Mouse (Mus musculus): Measurements from ENCODE around the gene Megf6.

Megf6 gene

GRCm38 (mm10) chr4:154213586-154213985 is 43.1 kb downstream of the Megf6 start:
- DNase-seq (ENCODE audit: low spot score) = peak; percentile 70

- no peak for DNase-seq (ENCODE audit: low spot score)
Observed at GRCm38 (mm10) chr4:154214075-154214474, 43.5 kb downstream of the Megf6 start.

DNA sequence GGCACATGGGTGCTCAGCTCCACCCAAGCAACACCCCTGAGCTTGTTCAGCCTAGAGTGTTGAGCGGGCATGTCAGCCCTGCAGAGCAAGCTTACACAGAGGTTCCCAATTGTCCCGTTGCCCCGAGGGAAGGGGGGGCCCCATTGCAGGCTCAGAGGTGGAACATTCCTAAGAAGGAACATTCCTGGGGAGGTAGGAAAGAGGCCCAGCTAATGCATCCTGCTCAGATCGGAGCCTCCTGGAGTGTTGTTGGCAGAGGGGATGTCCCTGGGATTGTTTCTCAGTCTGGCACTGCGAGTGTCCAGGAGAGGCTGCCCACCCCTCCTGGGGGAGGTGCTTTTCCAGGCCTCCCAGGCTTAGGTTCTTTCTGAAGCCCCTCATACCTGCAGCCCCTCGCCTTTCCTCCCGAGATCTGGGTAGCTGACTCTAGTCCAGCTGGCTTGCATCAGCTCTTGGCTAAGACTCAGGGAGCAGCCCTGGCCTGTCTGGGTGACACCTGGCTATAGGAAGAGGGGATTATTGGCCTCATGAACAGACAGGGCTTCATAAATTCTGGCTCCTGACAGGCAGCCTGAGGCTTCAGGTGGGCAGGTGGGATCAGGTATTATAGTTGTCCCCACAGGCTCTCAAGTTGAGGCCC is 47.3 kb downstream of the Megf6 start:
- no peak for DNase-seq (ENCODE audit: low spot score)

DNA sequence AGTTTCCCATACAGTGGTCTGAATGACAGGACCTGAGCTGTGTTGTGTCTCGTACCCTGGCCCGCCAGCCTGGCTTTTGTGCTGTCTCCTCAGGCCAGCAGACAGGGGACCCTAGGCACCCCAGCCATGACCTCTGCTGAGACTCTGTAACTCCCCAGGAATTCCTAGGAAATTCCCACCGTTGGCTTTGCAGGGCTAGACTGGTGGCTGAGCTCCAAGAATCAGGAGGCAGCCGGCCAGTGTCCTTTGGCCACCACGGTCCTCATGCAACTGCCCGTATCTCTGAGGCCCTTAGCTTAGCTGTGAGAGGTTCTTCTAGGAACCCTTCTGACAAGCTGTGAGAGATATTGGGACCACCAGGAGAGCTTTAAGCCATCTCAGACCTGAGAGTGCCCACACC is 52.2 kb downstream of the Megf6 start:
- no peak for DNase-seq (ENCODE audit: low spot score)

DNA sequence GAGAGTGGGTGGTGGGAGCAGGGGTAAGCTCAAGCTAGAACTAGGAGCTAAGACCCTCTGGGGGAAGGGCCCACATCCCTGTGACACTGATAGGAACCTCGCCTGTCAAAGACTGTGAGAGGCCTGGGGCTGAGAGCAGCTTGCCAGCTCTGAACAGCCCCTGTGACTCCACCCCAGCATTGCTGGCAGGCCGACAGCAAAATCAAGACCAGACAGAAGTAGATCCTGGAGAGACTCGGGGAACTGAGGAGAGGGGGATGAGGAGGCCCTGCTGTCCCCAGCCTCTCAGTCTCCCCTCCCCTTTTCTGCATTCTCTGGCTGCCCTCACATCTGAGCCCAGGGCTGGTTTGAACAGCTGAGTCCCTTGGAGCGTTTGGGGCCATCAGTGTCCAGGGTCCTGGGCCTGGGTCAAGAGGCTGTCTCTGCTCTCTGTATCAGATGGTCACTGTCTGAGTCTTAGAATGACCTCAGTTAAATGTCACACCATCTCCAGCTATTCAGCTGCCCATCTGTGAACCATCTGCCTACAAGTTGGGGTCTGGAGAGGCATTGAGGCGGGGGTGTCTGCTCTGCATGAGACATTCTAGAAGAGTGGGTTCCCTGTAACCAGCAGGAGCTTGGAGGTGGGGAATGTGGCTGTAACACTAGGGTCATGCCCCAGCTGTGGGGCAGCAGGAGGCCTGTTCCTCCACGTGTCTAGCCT is 53.9 kb downstream of the Megf6 start:
- DNase-seq (ENCODE audit: low spot score) = no peak

GRCm38 (mm10) chr4:154224970-154225309 is 54.4 kb downstream of the Megf6 start:
- DNase-seq (ENCODE audit: low spot score) = no peak

DNA sequence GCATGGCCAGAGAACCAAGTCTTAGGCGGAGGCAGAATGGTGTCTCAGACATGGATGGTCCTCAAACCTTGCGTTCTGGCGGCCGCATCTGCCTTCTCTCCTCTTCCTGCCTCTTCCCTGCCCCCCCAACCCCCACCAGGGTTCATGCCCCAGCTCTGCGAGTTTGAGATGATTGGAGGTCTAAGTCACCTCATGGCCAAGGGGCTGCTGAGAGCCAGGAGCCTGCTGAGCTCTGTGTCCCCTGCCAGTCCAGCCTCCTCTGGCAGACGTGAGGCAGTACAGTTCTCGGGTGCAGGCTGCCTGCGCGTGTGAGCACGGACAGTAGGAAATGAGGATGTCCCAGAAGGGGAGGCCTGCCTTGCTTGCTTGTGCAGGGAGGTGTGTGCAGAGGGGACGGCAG is 56.1 kb downstream of the Megf6 start:
- DNase-seq (ENCODE audit: low spot score) = no peak

- DNase-seq (ENCODE audit: low spot score) = no peak
Observed at GRCm38 (mm10) chr4:154228336-154228735, 57.8 kb downstream of the Megf6 start.

- DNase-seq (ENCODE audit: low spot score) = no peak
Observed at GRCm38 (mm10) chr4:154229569-154229968, 59.0 kb downstream of the Megf6 start.

DNA sequence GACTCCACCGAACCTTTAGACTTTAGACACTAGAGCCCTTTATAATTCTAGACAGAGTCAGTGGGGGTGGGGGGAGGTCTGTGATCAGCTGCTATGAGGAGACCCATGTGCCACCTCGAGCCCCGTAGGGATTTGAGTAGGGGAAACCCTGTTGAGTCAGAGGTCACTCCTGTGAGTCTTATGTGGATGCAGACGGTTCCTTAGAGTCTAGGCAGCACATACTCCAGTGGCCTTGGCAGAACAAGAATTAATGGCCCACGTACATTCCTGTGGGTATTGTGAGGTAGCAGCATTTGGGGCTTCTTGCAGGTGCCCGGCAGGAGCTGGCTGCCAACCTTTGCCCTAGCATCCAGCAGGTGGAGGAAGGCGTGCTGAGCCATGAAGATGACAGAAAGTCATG is 60.9 kb downstream of the Megf6 start:
- no peak for DNase-seq (ENCODE audit: low spot score)

GRCm38 (mm10) chr4:154232295-154232694 is 61.8 kb downstream of the Megf6 start:
- no peak for DNase-seq (ENCODE audit: low spot score)

DNA sequence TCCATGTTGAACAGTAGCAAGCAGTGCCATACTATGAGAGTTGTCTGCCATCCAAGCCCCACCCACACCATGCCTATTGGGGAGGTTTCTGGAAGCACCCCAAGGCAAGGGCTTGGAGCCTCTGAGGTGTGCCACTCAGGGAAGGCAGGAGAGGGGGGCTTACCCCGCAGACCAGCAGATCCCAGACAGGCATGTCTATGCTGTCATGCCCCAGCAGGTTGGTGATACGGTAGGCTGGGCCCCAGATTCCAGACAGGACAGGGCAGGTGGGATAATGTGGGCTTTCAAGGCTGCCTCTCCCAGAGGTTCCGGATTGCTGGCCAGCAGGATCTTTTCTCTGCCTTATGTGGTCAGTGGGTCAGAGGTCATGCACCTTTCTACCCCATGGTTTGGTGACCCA is 65.5 kb downstream of the Megf6 start:
- no peak for DNase-seq (ENCODE audit: low spot score)

GRCm38 (mm10) chr4:154236893-154237292 is 66.4 kb downstream of the Megf6 start:
- no peak for DNase-seq (ENCODE audit: low spot score)

DNA sequence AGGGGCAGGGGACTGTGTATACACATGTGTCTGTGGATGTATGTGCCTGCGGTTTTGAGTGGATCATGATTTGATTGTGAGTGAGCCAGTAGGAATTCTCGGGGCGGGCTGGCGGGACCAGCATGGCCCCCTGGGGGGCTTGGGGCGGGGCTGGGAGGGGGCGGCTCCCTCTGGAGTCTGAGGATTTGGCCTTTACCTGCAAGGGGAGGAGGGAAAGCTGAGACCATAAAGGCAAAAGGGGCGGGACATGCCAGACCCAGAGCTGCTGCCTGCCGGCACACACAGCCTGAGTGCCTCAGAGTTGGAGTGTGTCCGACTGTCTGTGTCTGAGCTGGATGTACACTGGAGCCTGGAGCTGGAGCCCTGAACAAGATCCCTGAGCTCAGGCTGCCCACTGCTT is 66.8 kb downstream of the Megf6 start:
- DNase-seq (ENCODE audit: low spot score) = no peak

- no peak for DNase-seq (ENCODE audit: low spot score)
Observed at GRCm38 (mm10) chr4:154239199-154239598, 68.7 kb downstream of the Megf6 start.

DNA sequence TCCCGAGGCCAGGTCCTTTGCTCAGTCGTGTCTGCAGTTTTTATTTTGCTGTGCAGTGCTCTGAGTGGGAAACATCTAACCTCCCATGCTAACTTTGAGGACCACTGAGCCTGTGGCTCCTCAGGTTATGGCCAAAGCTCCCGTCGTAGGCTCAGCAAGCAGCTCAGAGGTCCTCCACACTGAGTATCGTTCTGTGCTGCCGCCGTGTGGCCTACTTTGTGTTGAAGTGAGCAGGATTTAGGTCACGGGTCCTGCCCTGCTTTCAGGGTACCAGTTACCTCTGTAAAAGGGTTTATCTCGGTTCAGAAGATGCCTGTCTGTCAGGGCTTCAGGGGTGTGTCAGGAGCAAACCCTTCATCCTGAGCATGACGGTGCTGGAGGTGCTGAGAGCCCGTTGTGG is 70.1 kb downstream of the Megf6 start:
- DNase-seq (ENCODE audit: low spot score) = no peak

DNA sequence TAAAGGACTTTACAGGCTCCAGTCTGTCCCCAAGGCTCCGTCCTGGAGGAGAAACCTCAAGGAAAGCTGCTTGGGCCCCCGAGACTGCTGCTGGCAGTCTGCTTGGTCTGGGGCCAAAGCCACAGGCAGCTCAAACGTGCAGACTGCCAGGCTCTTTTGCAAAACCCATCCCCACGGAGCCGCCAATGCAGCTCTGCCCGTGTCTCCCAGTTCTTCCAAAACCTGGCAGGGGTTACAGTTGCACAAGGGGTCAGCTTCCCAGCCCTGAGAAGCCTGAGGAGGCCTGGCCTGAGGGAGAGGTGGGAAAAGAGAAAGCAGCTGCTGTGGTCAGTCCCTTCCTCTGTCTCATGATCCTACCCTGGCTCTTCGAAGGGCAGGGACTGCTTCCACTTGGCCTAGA is 74.8 kb downstream of the Megf6 start:
- no peak for DNase-seq (ENCODE audit: low spot score)

- peak; percentile 78 for DNase-seq (ENCODE audit: low spot score)
Observed at GRCm38 (mm10) chr4:154246115-154247040, 75.8 kb downstream of the Megf6 start.

DNA sequence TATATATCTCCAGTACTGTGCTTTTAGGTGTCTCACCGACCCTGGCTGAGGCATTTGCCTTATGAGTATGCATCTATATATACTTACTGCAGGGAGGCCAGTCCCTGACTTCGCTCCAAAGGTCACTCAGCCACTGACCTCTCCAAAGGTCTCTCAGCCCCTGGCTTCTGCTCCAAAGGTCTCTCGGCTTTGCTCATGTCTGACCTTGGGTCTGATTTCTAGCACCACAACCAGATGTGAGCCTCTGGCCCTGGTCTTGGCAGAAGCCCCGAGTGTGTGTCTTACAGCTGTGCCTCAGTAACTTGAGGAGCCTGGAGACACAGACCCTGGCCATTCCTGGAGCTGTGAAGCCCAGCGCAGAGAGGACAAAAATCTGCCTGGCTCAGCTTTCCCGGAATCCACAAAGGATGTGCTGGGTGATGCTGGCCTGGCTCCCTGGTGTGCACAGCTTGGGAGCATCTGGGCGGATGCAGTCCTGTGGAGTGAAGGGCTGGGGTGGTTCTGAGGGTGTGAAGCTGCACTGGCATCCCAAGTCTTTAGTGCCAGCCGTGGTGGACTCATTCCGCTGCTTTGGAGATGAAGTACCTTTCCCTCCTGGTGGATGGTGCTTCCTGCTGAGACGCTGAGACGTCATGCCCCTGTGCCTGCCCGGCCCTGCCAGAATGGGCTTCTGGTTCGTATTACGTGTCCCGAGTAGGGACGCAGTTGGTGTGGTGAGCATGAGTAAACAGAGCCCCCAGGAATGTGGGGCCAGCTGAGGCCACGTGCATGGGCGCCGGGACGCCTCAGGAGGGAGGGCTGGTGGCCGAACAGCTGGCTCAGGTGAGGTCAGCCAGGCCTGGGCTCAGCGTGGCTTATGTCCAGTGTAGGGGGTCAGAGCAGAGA is 76.9 kb downstream of the Megf6 start:
- DNase-seq (ENCODE audit: low spot score) = no peak

GRCm38 (mm10) chr4:154248092-154248805 is 77.7 kb downstream of the Megf6 start:
- DNase-seq (ENCODE audit: low spot score) = no peak

GRCm38 (mm10) chr4:154249316-154249715 is 78.8 kb downstream of the Megf6 start:
- DNase-seq (ENCODE audit: low spot score) = no peak
